Mouse (Mus musculus) adrenal gland, postnatal 25 days (tissue): Measurements from ENCODE around the gene Zbtb38. TPM values are rescaled to one million over a fixed set of nuclear protein-coding genes. Genes with fewer than 3 reads are reported as not detected.

Source experiments
- DNase-seq: peaks from one replicate; pipeline ENCODE4 v3.0.0; 2021; ENCODE audit warnings: mixed read lengths
- total RNA-seq: library from RNA; stranded (reverse); gene quantifications from 2 replicates; pipeline ENCODE4 v1.2.3, GENCODE M21; 2021

The Zbtb38 gene
- total RNA-seq, 1 experiment from 2014 or later = 65.6 TPM

GRCm38 (mm10) chr9:96758749-96759597 lies 6.3 kb upstream of the Zbtb38 start:
- peak; percentile 34 for DNase-seq

GRCm38 (mm10) chr9:96756638-96757435 lies 4.2 kb upstream of the Zbtb38 start:
- DNase-seq = no peak

- no peak for DNase-seq
Measured at GRCm38 (mm10) chr9:96755761-96756160, 3.1 kb upstream of the Zbtb38 start.

- DNase-seq = no peak
Measured at GRCm38 (mm10) chr9:96754625-96754969, 2.0 kb upstream of the Zbtb38 start.

- no peak for DNase-seq
Measured at GRCm38 (mm10) chr9:96753921-96754624, 1.4 kb upstream of the Zbtb38 start.

GRCm38 (mm10) chr9:96753392-96753791 lies 761 bp upstream of the Zbtb38 start:
- no peak for DNase-seq

GRCm38 (mm10) chr9:96751821-96752602 lies 619 bp downstream of the Zbtb38 start:
- no peak for DNase-seq

- DNase-seq = no peak
Measured at GRCm38 (mm10) chr9:96750636-96751035, 2.0 kb downstream of the Zbtb38 start.

- no peak for DNase-seq
Measured at GRCm38 (mm10) chr9:96746527-96746926, 6.1 kb downstream of the Zbtb38 start.

- no peak for DNase-seq
Measured at GRCm38 (mm10) chr9:96744909-96745308, 7.7 kb downstream of the Zbtb38 start.

GRCm38 (mm10) chr9:96741365-96742085 lies 11.1 kb downstream of the Zbtb38 start:
- DNase-seq = no peak

- DNase-seq = no peak
Measured at GRCm38 (mm10) chr9:96740712-96741364, 11.8 kb downstream of the Zbtb38 start.

GRCm38 (mm10) chr9:96739808-96740711 lies 12.6 kb downstream of the Zbtb38 start:
- DNase-seq = no peak

- no peak for DNase-seq
Measured at GRCm38 (mm10) chr9:96738563-96739355, 13.9 kb downstream of the Zbtb38 start.

GRCm38 (mm10) chr9:96735946-96736345 lies 16.7 kb downstream of the Zbtb38 start:
- no peak for DNase-seq

GRCm38 (mm10) chr9:96733425-96733717 lies 19.3 kb downstream of the Zbtb38 start:
- DNase-seq = no peak

- no peak for DNase-seq
Measured at GRCm38 (mm10) chr9:96732644-96733424, 19.8 kb downstream of the Zbtb38 start.

GRCm38 (mm10) chr9:96731961-96732511 lies 20.6 kb downstream of the Zbtb38 start:
- no peak for DNase-seq
